Mouse (Mus musculus): ENCODE measurements around the gene Brms1l. TPM values are rescaled to one million over a fixed set of nuclear protein-coding genes. Genes with fewer than 3 reads are reported as not detected.

The Brms1l gene
- polyA plus RNA-seq (2012; rRNA removed; ENCODE audit: low replicate concordance): 0.94 and 1.5 TPM in 2 replicates

DNA sequence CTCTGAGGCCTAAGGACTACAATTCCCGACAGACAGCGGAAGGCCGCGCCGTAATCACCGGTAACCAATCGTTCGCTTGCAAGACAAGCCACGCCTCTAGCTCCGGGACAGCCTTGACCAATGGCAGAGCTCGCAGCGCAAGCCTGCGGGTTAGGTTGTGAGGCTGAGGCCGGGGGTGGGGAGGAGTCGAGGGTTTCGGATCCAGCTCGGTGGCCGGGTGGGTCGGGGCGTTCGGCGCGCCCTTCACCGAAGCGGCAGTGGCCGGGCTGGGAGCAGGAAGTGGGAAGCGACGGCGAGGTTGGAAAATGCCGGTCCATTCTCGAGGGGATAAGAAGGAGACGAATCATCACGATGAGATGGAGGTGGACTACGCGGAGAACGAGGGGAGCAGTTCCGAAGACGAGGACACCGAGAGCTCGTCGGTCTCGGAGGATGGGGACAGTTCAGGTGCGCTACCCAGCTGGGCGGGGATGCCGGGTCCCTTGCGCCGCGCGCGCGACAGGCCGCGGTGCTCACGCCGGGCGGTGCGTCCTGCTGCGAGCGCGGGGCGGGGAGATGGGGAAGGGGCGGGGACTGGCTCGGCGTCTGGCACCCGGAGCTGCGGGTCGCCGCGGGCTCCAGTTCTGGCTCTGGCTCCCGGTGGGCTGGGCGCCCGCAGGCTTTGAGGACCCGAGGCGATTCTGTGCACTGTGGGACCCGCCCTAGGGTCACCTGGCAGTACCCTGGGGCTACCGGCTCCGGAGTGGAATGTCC, at the start of gene Brms1l:
Brms1l (plus strand) TSS at position 126 of the 753 bp plus-strand sequence.

GRCm38 (mm10) chr12:55820661-55821314, 15.3 kb upstream of the Brms1l start, which contains the start of gene Ralgapa1:
TSS of gene Ralgapa1 (minus strand) at chr12:55821167.

Other genes with a start within 250 kb of the Brms1l start
- not detected in 2 replicates for gene Insm2, start 236.9 kb upstream of the Brms1l start, polyA plus RNA-seq (2012; rRNA removed; ENCODE audit: low replicate concordance)
- gene Ralgapa1, start 15.2 kb upstream of the Brms1l start, polyA plus RNA-seq (2012; rRNA removed; ENCODE audit: low replicate concordance): 4.0 and 6.6 TPM in 2 replicates